Mouse (Mus musculus) adrenal gland, postnatal 4 days (tissue): Measurements from ENCODE around the gene Hoxc9. TPM values are rescaled to one million over a fixed set of nuclear protein-coding genes. Genes with fewer than 3 reads are reported as not detected.

Experiments used
- DNase-seq, 2 experiments: peaks; one replicate each; pipeline ENCODE4 v3.0.0; 2021 to 2022; ENCODE audit warnings: low spot score in 2 of 2, mixed read lengths in 2 of 2
- total RNA-seq, 2 experiments: library from RNA; stranded (reverse); gene quantifications; 2 replicates each; pipeline ENCODE4 v1.2.3; 2021

The Hoxc9 gene
- total RNA-seq, 2 experiments from 2014 or later, result 3.0 to 4.8 TPM

DNA sequence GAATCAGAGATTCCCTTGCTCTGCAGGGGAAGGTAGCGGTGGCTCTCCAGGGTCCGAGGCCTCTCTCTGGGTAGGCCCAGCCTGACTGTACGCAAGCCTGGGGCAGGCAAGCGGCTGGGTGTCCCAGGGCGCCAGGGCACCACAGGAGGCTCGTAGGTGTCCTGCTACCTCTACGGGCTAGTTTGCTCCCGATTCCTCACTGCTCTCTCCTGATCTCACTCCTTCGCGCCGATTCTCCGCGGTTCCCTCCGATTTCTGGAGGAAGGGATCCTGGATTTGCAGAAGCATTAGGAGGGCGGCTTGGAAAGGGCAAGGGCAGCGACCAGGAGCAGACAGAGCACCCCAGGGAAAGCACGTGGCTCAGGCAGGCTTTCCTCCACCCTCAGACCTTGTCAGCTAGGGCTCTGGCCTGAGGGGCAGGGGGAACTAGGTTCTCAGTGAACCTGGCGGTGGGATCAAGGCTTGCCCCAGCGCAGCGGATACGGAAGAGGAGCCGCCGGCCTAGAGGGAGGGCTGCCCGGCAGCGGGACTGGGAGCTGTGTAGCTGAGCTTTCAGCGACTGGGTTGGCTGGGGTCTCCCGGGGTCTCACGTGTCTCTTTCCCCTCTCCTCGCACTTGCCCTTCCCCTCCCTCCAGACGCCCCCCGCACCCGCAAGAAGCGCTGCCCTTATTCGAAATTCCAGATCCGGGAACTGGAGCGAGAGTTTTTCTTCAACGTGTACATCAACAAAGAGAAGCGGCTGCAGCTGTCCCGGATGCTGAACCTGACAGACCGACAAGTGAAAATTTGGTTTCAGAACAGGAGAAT lies 20.2 kb upstream of the Hoxc9 start:
- no peak for DNase-seq

DNA sequence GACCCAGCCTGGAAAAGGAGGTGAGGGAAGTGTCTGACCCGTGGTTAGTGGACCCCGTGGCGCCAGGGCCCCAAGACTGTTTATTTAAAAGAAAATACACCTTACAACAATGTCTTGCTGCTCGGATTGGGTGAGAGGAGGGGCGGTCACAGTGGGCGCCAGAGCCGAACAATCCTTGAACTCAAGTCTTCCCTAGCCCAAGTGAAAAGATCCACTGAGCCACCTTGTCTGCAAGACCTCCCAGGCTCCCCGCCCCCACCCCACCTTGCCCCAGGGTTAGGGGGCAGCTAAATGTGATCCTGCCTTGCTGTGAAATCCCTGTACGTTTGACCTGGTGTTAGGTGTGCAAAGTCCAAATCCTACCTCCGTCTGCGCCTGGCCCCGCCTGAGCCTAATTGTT lies 19.3 kb upstream of the Hoxc9 start:
- no peak for DNase-seq

DNA sequence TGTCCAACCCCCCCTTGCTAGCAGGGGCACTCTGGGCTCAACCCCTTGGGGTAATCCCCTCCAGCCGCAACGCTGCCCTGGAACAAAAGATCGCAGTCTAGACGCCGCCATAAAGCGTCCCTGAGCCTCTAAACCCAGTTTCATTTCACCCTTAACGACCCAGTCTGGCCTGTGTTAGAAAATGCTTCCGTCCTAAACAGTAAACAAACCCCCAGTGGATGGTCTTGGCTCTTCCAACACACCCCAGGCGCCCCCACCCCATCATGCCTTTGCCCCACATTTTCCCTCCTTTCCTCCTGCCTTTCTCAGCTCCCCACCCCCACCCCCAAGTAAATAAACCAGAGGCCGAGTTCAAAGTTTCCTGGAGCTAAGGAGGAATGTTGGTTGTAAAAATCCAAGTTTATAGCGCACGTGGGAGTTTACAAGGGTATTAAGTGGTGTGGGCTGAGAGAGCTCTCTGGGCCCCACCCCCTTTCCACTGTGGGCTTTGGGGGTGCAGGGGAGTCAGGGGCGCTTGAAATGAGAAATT lies 16.5 kb upstream of the Hoxc9 start:
- no peak for DNase-seq

DNA sequence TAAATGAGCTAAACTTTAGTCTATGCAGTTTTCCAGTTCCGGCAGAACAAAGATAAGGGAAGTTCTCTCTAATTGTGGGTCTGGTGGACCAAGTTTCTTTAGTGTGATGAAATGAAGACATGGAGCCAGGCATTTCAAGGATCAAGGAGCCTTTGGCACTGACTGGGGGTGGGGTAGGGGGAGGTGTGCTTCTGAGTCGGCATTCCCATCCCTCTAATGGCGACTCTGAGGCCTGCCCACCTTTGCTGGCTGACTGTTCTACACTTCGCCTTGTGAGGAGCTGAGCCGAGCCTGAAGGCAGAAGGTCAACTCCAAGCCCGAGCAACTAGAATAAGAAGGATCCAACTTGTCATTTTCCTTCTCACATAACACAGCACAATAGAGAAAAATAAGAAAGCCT lies 14.5 kb upstream of the Hoxc9 start:
- no peak for DNase-seq

DNA sequence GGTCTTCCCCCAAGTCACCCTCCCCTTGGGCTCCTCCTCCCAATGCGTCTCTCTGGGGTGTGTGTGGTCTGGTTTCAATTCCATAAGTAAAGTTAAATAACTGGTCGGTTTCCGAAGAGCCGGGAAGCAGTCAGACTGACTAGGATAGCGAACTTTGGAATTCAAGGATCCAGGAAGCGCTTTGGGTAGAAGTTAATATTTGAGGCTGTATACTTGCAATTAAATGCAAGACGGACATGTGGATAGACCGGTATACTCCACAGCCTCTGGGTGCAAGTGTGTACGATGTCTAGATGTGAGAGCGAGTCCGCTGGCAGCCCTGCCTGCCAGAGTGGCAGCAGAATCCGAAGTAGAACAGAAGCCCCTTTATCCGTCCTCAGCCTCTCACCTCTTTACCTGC lies 13.7 kb upstream of the Hoxc9 start:
- DNase-seq, result no peak

DNA sequence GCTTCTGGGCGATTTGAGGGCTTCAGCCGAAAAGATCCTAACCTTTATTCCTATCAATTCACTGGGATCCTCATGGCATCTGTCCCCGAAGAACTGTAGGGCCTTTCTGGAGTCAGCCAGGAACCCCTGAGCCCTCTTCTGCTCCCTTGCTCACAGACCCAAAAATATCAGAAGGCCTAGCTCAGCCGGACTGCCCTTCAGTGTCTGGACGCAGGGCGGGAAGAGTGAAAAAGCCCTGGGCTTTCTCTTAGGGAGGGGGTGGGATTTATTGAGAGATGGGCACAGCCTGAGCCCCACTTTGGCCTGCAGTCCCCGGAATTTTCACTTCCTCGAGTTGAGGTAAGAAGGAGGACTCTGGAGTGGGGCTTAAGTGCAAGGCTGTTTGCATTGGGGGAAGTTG lies 13.0 kb upstream of the Hoxc9 start:
- DNase-seq, result no peak

DNA sequence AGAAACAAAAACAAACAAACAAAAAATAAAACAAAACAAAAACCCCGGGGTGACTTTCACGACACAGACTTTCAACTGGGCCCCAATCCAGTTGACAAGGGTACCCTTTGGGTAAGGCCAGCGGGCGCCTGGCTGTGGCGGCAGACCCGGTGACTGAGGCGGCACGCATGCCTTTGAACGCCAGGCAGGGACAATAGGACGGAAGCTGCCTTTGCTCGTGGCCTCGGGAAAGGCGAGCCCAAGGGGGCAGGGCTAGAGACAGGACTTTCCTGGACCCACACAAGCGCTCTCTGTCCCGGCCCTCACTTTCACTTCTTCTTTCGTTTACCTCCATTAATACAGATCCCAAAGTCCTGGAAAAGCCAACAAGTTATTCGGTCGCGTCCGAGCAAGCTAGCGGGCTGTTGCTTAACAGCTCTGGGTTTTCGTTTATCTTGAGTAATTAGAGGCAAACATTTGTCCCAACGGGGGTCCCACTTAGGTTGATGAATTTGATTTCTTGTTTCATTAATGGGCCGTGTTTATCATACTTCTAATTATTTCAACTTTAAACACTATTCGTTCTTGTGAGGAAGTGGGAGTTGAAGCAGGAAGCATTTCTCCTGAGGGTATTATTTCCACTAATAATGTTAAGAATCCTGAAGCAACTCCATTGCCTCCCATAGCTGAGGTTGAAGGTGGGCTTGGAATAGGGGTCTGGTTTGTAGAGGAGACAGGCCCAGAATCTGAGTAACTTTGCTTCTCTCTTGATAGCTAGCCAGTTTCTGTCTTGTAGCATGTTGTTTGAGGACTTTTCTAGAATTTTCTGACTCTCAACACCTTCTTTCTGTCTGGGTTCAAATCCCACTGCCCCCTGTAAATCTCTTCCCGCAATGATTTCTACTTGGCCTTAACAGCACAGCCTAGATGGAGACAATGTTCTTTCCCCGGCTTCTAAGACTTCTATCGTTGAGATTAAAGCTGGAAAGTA lies 12.3 kb upstream of the Hoxc9 start:
- no peak for DNase-seq

DNA sequence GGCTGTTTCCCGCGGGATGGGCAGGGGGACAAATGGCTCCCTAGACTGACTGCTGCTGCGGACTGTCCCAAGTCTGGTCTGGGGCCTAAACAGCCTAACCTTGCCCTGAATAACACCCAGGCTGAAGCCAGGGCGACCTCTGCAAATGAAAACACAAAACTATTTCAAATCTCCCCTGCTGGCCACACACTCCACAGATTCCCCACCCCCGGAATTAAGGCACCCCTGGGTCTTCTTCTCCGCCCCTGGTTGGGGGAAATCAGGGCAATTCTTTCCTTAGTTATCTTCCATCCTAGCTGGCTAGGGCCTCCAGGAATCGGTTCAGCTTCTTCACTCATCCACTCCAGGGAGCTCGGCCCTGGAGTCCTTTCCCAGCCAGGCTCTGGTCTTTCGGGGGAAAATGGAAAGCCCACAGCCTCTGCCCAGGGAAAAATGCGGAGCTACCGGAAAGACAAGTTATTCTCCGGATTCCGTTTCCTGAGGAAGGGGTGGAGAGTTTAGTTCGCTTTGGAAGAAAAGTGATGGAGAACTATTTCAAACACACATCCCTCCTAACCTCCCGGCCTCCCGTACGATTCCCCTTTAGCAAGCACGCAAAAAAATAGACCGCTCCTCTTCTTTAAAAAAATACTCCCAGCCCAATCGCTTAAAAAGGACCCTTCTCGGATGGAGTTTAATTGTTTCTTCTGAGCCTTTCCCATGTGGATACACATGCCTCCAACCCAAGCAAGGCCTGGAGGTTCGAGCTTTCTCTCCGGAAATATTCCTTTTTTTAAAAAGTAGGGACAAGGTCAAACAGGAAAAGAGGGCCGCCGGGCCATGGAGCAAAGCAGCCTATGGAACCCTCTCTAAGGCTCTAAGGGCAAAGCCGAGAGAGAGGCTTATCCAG lies 11.0 kb upstream of the Hoxc9 start:
- no peak for DNase-seq

DNA sequence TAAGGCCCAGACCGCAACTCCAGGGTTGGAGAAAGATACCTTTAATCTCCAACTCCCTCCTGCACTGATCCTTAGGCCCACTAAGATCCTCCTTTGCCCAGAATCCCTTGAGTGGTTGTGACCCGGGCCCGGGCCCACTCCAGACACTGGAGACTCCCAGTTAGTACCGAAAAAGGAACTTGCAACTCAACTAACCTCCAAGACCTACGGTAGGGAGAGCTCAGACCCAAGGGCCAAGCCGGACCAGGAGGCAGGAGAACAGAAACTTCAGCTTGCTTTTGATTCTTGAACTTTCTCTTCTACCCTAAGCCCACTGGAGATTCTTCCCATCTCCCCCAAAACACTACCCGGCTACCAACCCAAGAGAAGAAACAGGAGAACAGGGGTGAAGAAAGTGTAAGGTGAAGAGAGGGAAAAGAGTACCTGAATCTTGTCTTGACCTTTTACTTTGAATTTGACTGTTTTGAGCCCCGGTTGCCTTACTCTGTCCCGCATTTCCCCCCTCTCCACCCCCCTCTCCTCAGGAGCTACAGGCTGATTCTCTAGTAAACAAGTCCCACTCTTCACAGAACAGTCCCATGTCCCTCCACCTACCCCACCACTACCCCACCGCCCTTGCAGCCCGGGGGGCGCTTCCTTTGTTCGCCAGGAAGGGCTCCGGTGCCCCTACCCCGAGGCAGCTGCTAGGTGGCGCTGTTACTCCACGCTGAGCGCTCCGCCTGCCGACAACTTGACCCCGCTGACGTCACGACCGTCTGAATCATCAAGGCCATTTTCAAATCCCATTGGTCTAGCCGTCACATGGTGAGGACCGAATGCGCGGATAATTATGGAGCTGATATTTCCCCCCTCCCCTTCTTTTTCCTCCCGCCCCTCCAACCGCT lies 10.1 kb upstream of the Hoxc9 start:
- peak; percentile 73 to 75 for DNase-seq

DNA sequence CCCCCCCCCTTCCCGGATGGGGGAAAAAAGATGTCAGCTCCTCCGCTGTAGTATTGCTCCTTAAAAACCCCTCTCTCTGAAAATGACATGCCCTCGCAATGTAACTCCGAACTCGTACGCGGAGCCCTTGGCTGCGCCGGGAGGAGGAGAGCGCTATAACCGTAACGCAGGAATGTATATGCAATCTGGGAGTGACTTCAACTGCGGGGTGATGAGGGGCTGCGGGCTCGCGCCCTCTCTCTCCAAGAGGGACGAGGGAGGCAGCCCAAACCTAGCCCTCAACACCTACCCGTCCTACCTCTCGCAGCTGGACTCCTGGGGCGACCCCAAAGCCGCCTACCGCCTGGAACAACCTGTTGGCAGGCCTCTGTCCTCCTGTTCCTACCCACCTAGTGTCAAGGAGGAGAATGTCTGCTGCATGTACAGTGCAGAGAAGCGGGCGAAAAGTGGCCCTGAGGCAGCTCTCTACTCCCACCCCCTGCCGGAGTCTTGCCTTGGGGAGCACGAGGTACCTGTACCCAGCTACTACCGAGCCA lies 9.4 kb upstream of the Hoxc9 start, which contains the start of gene Hoxc10:
TSS of gene Hoxc10 (plus strand) at position 21 of the 536 bp plus-strand sequence.
- DNase-seq, result no peak

DNA sequence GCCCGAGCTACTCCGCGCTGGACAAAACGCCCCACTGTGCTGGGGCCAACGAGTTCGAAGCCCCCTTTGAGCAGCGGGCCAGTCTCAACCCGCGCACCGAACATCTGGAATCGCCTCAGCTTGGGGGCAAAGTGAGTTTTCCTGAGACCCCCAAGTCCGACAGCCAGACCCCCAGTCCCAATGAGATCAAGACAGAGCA lies 9.0 kb upstream of the Hoxc9 start, which contains the start of gene Hoxc5:
TSS of gene Hoxc5 (plus strand) at position 132 of the 199 bp plus-strand sequence.
- DNase-seq, result no peak

DNA sequence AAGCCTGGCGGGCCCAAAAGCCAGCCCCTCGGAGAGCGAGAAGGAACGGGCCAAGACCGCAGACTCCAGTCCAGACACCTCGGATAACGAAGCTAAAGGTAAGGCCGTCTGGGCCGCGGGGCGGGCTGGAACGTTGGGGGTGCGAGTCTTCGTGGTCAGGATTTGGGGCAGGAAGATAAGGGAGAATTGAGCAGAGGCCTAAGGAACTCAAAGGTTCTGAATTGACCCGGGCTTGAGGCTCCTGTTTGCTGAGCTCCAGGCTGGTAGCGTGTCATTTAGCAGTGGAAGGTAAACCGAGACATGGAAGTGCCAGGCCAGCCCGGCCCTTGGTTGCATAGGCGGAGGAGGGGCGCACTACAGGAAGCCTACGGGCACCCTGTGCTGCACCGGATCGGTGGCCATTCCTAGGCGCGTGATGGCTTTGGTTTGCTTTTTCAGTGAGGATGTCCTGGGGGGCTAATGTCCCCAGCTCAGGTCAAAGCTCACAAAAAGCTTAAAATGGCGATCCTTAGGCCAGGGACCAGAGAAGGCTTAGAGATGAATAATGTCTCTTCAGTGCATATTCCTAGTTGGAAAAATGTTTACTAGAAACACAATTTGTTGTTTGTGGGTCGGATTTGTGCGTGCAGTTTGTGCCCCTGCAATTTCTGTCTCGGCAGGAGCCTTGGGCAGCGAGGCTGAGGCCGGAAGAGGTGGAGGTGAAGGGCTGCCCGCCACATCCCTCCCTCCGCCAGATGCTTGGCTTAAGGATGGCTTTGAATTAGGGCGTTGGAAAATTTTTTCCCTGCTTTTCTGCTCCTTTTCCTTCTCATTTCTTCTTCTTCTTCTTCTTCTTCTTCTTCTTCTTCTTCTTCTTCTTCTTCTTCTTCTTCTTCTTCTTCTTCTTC lies 8.5 kb upstream of the Hoxc9 start:
- DNase-seq, result no peak

DNA sequence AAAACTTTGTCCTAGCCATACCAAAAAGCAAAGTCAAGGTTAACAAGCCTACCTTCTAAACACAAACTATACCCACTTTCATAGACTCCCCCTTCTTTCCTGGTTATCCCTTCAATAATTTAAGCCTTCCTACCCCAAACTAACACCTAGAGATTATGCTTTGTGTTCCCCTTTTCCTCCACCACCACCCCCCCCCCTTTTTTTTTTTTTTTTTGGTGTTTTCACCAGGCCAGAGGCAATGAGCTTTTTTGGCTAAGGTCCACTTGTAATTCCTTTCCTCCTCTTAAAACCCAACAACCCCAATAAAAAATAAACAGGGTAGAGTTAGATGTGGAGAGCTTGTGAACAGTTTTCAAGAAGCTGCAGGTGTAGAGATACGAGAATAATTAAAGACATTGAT lies 6.9 kb upstream of the Hoxc9 start:
- DNase-seq, result no peak

DNA sequence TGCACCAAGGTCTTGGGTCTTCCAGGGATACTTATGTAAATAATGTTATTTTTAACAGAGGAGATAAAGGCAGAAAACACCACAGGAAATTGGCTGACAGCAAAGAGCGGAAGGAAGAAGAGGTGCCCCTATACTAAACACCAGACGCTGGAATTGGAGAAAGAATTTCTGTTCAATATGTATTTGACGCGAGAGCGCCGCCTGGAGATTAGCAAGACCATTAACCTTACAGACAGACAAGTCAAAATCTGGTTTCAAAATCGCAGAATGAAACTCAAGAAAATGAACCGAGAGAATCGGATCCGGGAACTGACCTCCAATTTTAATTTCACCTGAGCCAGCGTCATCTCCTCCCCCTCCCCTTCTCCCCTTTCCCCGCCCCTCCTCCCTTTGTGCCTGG lies 5.5 kb upstream of the Hoxc9 start:
- no peak for DNase-seq

DNA sequence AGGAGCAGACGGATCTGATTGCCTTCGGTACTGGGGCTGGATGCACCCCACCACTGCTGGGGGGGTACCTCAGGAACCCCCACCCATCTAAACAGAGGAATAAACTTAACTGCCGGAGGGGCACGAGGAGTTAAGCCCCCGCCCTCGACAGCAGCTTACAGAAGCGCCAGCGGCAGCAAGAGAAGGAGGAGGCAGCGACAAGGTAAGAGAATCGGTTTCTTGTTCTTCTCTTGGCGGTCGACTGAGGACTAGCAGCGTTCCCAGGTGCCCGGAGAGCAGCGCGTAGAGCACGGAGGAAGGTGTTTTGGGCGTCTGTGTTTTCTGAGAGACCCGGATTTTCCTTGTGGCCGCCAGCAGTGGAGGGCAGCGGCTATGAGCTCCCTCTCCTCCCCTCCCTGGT lies 4.0 kb upstream of the Hoxc9 start:
- DNase-seq, result no peak

DNA sequence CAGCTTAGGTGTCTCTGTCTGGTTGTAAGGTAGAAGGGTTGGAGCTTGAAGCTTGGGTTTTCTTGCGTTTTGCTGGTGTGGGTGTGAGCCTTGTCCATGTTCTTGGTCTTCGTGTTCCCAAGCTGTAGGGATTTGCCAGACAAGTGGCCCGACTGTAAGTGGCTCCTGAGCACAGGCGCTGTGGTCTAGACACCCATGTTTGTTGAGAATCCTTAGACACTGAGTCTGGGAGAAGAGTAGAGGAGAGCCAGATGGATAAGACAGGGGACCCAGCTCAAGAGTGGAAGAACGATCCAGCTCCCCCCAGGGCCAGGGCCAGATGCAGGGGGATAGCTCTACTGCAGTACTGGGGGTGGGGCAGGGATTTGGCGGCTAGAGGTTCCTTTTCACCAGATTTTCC lies 3.5 kb upstream of the Hoxc9 start:
- DNase-seq, result no peak

DNA sequence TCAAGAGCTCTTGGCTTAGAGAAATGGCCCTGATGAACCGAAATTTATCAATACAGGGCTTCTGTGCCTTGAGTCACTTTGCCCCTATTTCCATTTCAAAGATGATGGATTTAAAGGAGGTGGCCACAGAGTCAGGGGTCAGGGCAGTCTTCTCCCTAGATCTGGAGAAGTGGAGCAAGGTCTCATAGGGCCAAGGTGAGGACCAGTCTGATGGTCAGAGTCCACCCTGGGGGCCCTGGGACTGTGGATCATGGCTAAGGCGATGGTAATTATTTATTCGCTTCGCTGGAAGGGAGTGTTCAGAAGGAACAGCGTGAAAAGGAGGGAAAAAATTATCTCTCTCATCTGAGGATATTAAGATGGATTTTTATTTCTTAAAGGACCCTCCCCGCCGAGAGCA lies 1.2 kb upstream of the Hoxc9 start:
- DNase-seq, result no peak

DNA sequence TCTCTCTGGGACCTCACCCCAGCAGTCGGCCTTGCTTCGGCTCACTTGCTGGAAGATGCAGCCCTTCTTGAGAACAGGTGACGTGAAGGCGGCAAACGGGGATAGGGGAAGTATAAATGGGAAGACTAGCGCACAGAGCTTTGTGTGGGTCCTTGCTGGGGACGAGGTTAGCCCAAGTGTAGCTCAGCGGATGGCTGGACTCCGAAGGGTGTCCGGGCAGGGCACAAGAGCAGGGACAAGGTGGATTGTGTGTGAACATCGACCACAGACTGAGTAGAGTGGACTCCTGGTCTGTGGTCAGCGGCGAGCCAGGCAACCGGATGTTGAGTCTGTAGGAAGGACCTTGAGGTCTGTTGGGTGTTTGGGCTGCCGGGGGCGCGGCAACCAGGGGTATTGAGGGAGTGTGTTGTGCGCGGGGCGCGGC lies 539 bp upstream of the Hoxc9 start:
- DNase-seq, result no peak
